Mouse (Mus musculus): ENCODE data around the gene Gsc. TPM values are rescaled to one million over a fixed set of nuclear protein-coding genes. Genes with fewer than 3 reads are reported as not detected.

Gsc gene
- polyA plus RNA-seq, 1 experiment from 2014 or later: 1.0 TPM

GRCm38 (mm10) chr12:104440087-104440760, 32.9 kb downstream of the Gsc start:
- Histone ChIP-seq H3K36me3 (ENCODE audit: control insufficient read depth, insufficient read depth, low read length) (no peaks in the 10 kb centered on the region), H3K9me3 (replicated peaks; ENCODE audit: control insufficient read depth, low read length, poor library complexity, severe bottlenecking) (no peaks in the 10 kb centered on the region), H3K27me3 (ENCODE audit: control insufficient read depth, insufficient read depth, low read depth, low read length) (0 out of 2 replicates have a peak, but pooled peaks cover 3% of the 10 kb centered on the region), H3K27ac (ENCODE audit: low read length) (no peak overlapping the region), H3K4me2 (ENCODE audit: low read length) (no peak overlapping the region), H3K9ac (ENCODE audit: low read depth, low read length) (no peak overlapping the region), H3K4me1 (ENCODE audit: control insufficient read depth, insufficient read depth, low read length) (no peaks in the 10 kb centered on the region), H3K4me3 (ENCODE audit: low read depth, low read length) (no peak overlapping the region)
- 13% methylated on average over 22 of the region's 22 CpGs for WGBS
- ATAC-seq: peak; percentile 82

- no peaks in the 10 kb centered on the region for H3K4me1 ChIP-seq (ENCODE audit: control insufficient read depth, insufficient read depth, low read length)
- H3K9me3 ChIP-seq (replicated peaks; ENCODE audit: control insufficient read depth, low read length, poor library complexity, severe bottlenecking): no peaks in the 10 kb centered on the region
- H3K9ac ChIP-seq (ENCODE audit: low read depth, low read length): no peak overlapping the region
- no peak overlapping the region for H3K4me3 ChIP-seq (ENCODE audit: low read depth, low read length)
- H3K36me3 ChIP-seq (ENCODE audit: control insufficient read depth, insufficient read depth, low read length): no peaks in the 10 kb centered on the region
- WGBS: 57% methylated on average over 20 of the region's 20 CpGs
- 0 out of 2 replicates have a peak, but pooled peaks cover 3% of the 10 kb centered on the region for H3K27me3 ChIP-seq (ENCODE audit: control insufficient read depth, insufficient read depth, low read depth, low read length)
- peak overlapping the region; percentile 6; the same call in 1 of the 2 replicates for H3K4me2 ChIP-seq (ENCODE audit: low read length)
- H3K27ac ChIP-seq (ENCODE audit: low read length): no peak overlapping the region
- ATAC-seq: peak; percentile 40
Measured at GRCm38 (mm10) chr12:104433951-104434735, 39.0 kb downstream of the Gsc start.

- Histone ChIP-seq H3K9ac (ENCODE audit: low read depth, low read length) (no peak overlapping the region), H3K27ac (ENCODE audit: low read length) (no peak overlapping the region), H3K4me3 (ENCODE audit: low read depth, low read length) (no peak overlapping the region), H3K9me3 (replicated peaks; ENCODE audit: control insufficient read depth, low read length, poor library complexity, severe bottlenecking) (no peaks in the 10 kb centered on the region), H3K36me3 (ENCODE audit: control insufficient read depth, insufficient read depth, low read length) (no peaks in the 10 kb centered on the region), H3K4me1 (ENCODE audit: control insufficient read depth, insufficient read depth, low read length) (no peaks in the 10 kb centered on the region), H3K27me3 (ENCODE audit: control insufficient read depth, insufficient read depth, low read depth, low read length) (no peaks in the 10 kb centered on the region), H3K4me2 (ENCODE audit: low read length) (no peak overlapping the region)
- no peak for ATAC-seq
- 20% methylated on average over 7 of the region's 7 CpGs for WGBS
Measured at GRCm38 (mm10) chr12:104433214-104433613, 39.9 kb downstream of the Gsc start.

- H3K27ac ChIP-seq (ENCODE audit: low read length): no peak overlapping the region
- no peak for ATAC-seq
- no peaks in the 10 kb centered on the region for H3K4me1 ChIP-seq (ENCODE audit: control insufficient read depth, insufficient read depth, low read length)
Measured at GRCm38 (mm10) chr12:104431359-104431758, 41.8 kb downstream of the Gsc start.

GRCm38 (mm10) chr12:104426915-104427314, 46.2 kb downstream of the Gsc start:
- 4% methylated on average over 7 of the region's 7 CpGs for WGBS
- ATAC-seq: peak; percentile 68
- Histone ChIP-seq H3K27me3 (ENCODE audit: control insufficient read depth, insufficient read depth, low read depth, low read length) (no peaks in the 10 kb centered on the region), H3K4me1 (ENCODE audit: control insufficient read depth, insufficient read depth, low read length) (no peaks in the 10 kb centered on the region), H3K9ac (ENCODE audit: low read depth, low read length) (no peak overlapping the region), H3K36me3 (ENCODE audit: control insufficient read depth, insufficient read depth, low read length) (no peaks in the 10 kb centered on the region), H3K4me2 (ENCODE audit: low read length) (no peak overlapping the region), H3K27ac (ENCODE audit: low read length) (no peak overlapping the region), H3K4me3 (ENCODE audit: low read depth, low read length) (no peak overlapping the region), H3K9me3 (replicated peaks; ENCODE audit: control insufficient read depth, low read length, poor library complexity, severe bottlenecking) (no peaks in the 10 kb centered on the region)

More at GRCm38 (mm10) chr12:104431359-104431758, 41.8 kb downstream of the Gsc start:
- no peak overlapping the region for H3K4me3 ChIP-seq (ENCODE audit: low read depth, low read length)
- no peak overlapping the region for H3K4me2 ChIP-seq (ENCODE audit: low read length)
- no peaks in the 10 kb centered on the region for H3K36me3 ChIP-seq (ENCODE audit: control insufficient read depth, insufficient read depth, low read length)
- H3K27me3 ChIP-seq (ENCODE audit: control insufficient read depth, insufficient read depth, low read depth, low read length): no peaks in the 10 kb centered on the region
- 56% methylated on average over 10 of the region's 10 CpGs for WGBS
- no peaks in the 10 kb centered on the region for H3K9me3 ChIP-seq (replicated peaks; ENCODE audit: control insufficient read depth, low read length, poor library complexity, severe bottlenecking)
- H3K9ac ChIP-seq (ENCODE audit: low read depth, low read length): no peak overlapping the region

- no peak overlapping the region for H3K9ac ChIP-seq (ENCODE audit: low read depth, low read length)
- WGBS: 88% methylated on average over 3 of the region's 3 CpGs
- ATAC-seq: no peak
Measured at GRCm38 (mm10) chr12:104425591-104425990, 47.5 kb downstream of the Gsc start.

GRCm38 (mm10) chr12:104422615-104423392, 50.3 kb downstream of the Gsc start:
- Histone ChIP-seq H3K4me3 (ENCODE audit: low read depth, low read length) (no peak overlapping the region), H3K4me2 (ENCODE audit: low read length) (no peak overlapping the region), H3K27ac (ENCODE audit: low read length) (no peak overlapping the region), H3K9me3 (replicated peaks; ENCODE audit: control insufficient read depth, low read length, poor library complexity, severe bottlenecking) (no peaks in the 10 kb centered on the region), H3K27me3 (ENCODE audit: control insufficient read depth, insufficient read depth, low read depth, low read length) (no peaks in the 10 kb centered on the region), H3K36me3 (ENCODE audit: control insufficient read depth, insufficient read depth, low read length) (no peaks in the 10 kb centered on the region), H3K4me1 (ENCODE audit: control insufficient read depth, insufficient read depth, low read length) (no peaks in the 10 kb centered on the region; the same call in 1 of the 2 replicates), H3K9ac (ENCODE audit: low read depth, low read length) (no peak overlapping the region)
- ATAC-seq: no peak
- WGBS: 82% methylated on average over 11 of the region's 11 CpGs

More at GRCm38 (mm10) chr12:104425591-104425990, 47.5 kb downstream of the Gsc start:
- Histone ChIP-seq H3K4me2 (ENCODE audit: low read length) (no peak overlapping the region), H3K4me3 (ENCODE audit: low read depth, low read length) (no peak overlapping the region), H3K27ac (ENCODE audit: low read length) (no peak overlapping the region), H3K9me3 (replicated peaks; ENCODE audit: control insufficient read depth, low read length, poor library complexity, severe bottlenecking) (no peaks in the 10 kb centered on the region), H3K36me3 (ENCODE audit: control insufficient read depth, insufficient read depth, low read length) (no peaks in the 10 kb centered on the region), H3K4me1 (ENCODE audit: control insufficient read depth, insufficient read depth, low read length) (no peaks in the 10 kb centered on the region), H3K27me3 (ENCODE audit: control insufficient read depth, insufficient read depth, low read depth, low read length) (no peaks in the 10 kb centered on the region)

Data from midbrain, embryonic 16.5 days (tissue).